Mouse (Mus musculus): ENCODE measurements around the gene Optn.

DNA sequence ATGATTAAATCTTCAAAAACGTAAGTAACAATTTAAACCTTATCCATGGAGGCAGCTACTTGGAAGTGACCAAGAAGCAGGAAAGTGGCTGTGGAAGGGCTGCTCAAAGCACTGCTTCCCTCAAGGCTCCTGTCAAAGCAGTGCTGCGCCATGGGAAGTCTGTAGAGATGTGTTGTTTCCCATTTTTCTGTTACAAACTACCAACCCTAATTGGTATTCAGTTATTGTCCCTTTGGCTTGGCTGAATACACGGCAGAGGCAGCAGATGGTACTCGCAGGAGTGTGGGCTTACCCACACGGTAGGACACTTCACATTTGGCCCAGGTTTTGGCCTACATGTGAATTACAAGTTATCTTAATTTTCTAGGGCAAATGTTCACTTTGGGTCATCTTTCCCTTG lies 25.5 kb downstream of the Optn start:
- no peak for TF ChIP-seq CTCF (IDR thresholded peaks at IDR 0.05; ENCODE audit: low read depth, low read length)
- no peak for TF ChIP-seq POLR2A (IDR thresholded peaks at IDR 0.05; ENCODE audit: extremely low read depth, insufficient read depth, low read length)
